Mouse (Mus musculus): Measurements from ENCODE around the gene Pgbd5.

Gene Pgbd5

GRCm38 (mm10) chr8:124346852-124347523 lies 92.5 kb downstream of the Pgbd5 start:
- in situ Hi-C loops (cut with MboI; ENCODE audit: low sequenced_read_pairs), result no loop called here

GRCm38 (mm10) chr8:124345098-124345497 lies 94.4 kb downstream of the Pgbd5 start:
- in situ Hi-C loops (cut with MboI; ENCODE audit: low sequenced_read_pairs), result no loop called here

GRCm38 (mm10) chr8:124343991-124344390 lies 95.5 kb downstream of the Pgbd5 start:
- in situ Hi-C loops (cut with MboI; ENCODE audit: low sequenced_read_pairs), result no loop called here

GRCm38 (mm10) chr8:124343151-124343550 lies 96.3 kb downstream of the Pgbd5 start:
- in situ Hi-C loops (cut with MboI; ENCODE audit: low sequenced_read_pairs), result no loop called here

- in situ Hi-C loops (cut with MboI; ENCODE audit: low sequenced_read_pairs), result no loop called here
Measured at GRCm38 (mm10) chr8:124340360-124341068, 98.9 kb downstream of the Pgbd5 start.

GRCm38 (mm10) chr8:124339742-124340141 lies 99.7 kb downstream of the Pgbd5 start:
- in situ Hi-C loops (cut with MboI; ENCODE audit: low sequenced_read_pairs), result no loop called here

- in situ Hi-C loops (cut with MboI; ENCODE audit: low sequenced_read_pairs), result no loop called here
Measured at GRCm38 (mm10) chr8:124336302-124336701, 103.2 kb downstream of the Pgbd5 start.

GRCm38 (mm10) chr8:124331706-124332105 lies 107.8 kb downstream of the Pgbd5 start:
- in situ Hi-C loops (cut with MboI; ENCODE audit: low sequenced_read_pairs), result no loop called here

- in situ Hi-C loops (cut with MboI; ENCODE audit: low sequenced_read_pairs), result no loop called here
Measured at GRCm38 (mm10) chr8:124331094-124331493, 108.4 kb downstream of the Pgbd5 start.

- in situ Hi-C loops (cut with MboI; ENCODE audit: low sequenced_read_pairs), result no loop called here
Measured at GRCm38 (mm10) chr8:124330433-124330832, 109.0 kb downstream of the Pgbd5 start.

GRCm38 (mm10) chr8:124329690-124330089 lies 109.8 kb downstream of the Pgbd5 start:
- in situ Hi-C loops (cut with MboI; ENCODE audit: low sequenced_read_pairs), result no loop called here

GRCm38 (mm10) chr8:124328259-124328658 lies 111.2 kb downstream of the Pgbd5 start:
- in situ Hi-C loops (cut with MboI; ENCODE audit: low sequenced_read_pairs), result no loop called here

GRCm38 (mm10) chr8:124323356-124323755 lies 116.1 kb downstream of the Pgbd5 start:
- in situ Hi-C loops (cut with MboI; ENCODE audit: low sequenced_read_pairs), result no loop called here

GRCm38 (mm10) chr8:124321227-124321840 lies 118.1 kb downstream of the Pgbd5 start:
- in situ Hi-C loops (cut with MboI; ENCODE audit: low sequenced_read_pairs), result no loop called here

GRCm38 (mm10) chr8:124319316-124319652 lies 120.2 kb downstream of the Pgbd5 start:
- in situ Hi-C loops (cut with MboI; ENCODE audit: low sequenced_read_pairs), result no loop called here

All from CH12F3 (cell line).